Mouse (Mus musculus) regulatory T cell (primary cell): Measurements from ENCODE around the gene E030018B13Rik.

Experiments used
- in situ Hi-C: fragments of 300-600 bp; cut with MboI, MseI; formaldehyde crosslinking; loops from one replicate; pipeline ENCODE4 v1.15.1; 2025; ENCODE audit warnings: high pct_unique_total_duplicates

The E030018B13Rik gene

GRCm38 (mm10) chr7:63914891-63915290, 1.8 kb upstream of the E030018B13Rik start:
- in situ Hi-C loops, result loop anchor here (5.0 kb wide), 1 partner anchor 58 kb away; no protein-coding TSS in a partner anchor

- in situ Hi-C loops, result loop anchor here (5.0 kb wide), 1 partner anchor 60 kb away; no protein-coding TSS in a partner anchor
Observed at GRCm38 (mm10) chr7:63917693-63918092, 1.0 kb downstream of the E030018B13Rik start.

- in situ Hi-C loops, result loop anchor here (5.0 kb wide), 1 partner anchor 62 kb away; no protein-coding TSS in a partner anchor
Observed at GRCm38 (mm10) chr7:63918771-63919768, 2.4 kb downstream of the E030018B13Rik start.

- in situ Hi-C loops, result no loop called here
Observed at GRCm38 (mm10) chr7:63921909-63922562, 5.4 kb downstream of the E030018B13Rik start.

- in situ Hi-C loops, result no loop called here
Observed at GRCm38 (mm10) chr7:63922571-63922970, 5.9 kb downstream of the E030018B13Rik start.

- in situ Hi-C loops, result no loop called here
Observed at GRCm38 (mm10) chr7:63922975-63923374, 6.3 kb downstream of the E030018B13Rik start.

GRCm38 (mm10) chr7:63924151-63924550, 7.5 kb downstream of the E030018B13Rik start:
- in situ Hi-C loops, result no loop called here

GRCm38 (mm10) chr7:63924747-63925412, 8.2 kb downstream of the E030018B13Rik start:
- in situ Hi-C loops, result no loop called here

- in situ Hi-C loops, result no loop called here
Observed at GRCm38 (mm10) chr7:63925413-63926360, 9.0 kb downstream of the E030018B13Rik start.

GRCm38 (mm10) chr7:63926492-63926891, 9.8 kb downstream of the E030018B13Rik start:
- in situ Hi-C loops, result no loop called here

- in situ Hi-C loops, result no loop called here
Observed at GRCm38 (mm10) chr7:63927121-63927520, 10.5 kb downstream of the E030018B13Rik start.

- in situ Hi-C loops, result no loop called here
Observed at GRCm38 (mm10) chr7:63929080-63929479, 12.4 kb downstream of the E030018B13Rik start.

- in situ Hi-C loops, result loop anchor here (10.0 kb wide), 1 partner anchor 215 kb away; no protein-coding TSS in a partner anchor
Observed at GRCm38 (mm10) chr7:63930132-63930531, 13.5 kb downstream of the E030018B13Rik start.

- in situ Hi-C loops, result loop anchor here (10.0 kb wide), 1 partner anchor 214 kb away; no protein-coding TSS in a partner anchor
Observed at GRCm38 (mm10) chr7:63930766-63931165, 14.1 kb downstream of the E030018B13Rik start.

- in situ Hi-C loops, result loop anchor here (10.0 kb wide), 1 partner anchor 212 kb away; no protein-coding TSS in a partner anchor
Observed at GRCm38 (mm10) chr7:63932461-63932860, 15.8 kb downstream of the E030018B13Rik start.

- in situ Hi-C loops, result loop anchor here (10.0 kb wide), 1 partner anchor 211 kb away; no protein-coding TSS in a partner anchor
Observed at GRCm38 (mm10) chr7:63933905-63934304, 17.2 kb downstream of the E030018B13Rik start.

GRCm38 (mm10) chr7:63934530-63934929, 17.9 kb downstream of the E030018B13Rik start:
- in situ Hi-C loops, result loop anchor here (10.0 kb wide), 1 partner anchor 210 kb away; no protein-coding TSS in a partner anchor

GRCm38 (mm10) chr7:63935809-63936187, 19.1 kb downstream of the E030018B13Rik start:
- in situ Hi-C loops, result loop anchor here (5.0 to 10.0 kb wide), 2 partner anchors 118 to 209 kb away; no protein-coding TSS in a partner anchor

- in situ Hi-C loops, result loop anchor here (5.0 to 10.0 kb wide), 2 partner anchors 119 to 208 kb away; no protein-coding TSS in a partner anchor
Observed at GRCm38 (mm10) chr7:63936188-63936985, 19.7 kb downstream of the E030018B13Rik start.
